Mouse (Mus musculus) MEL (cell line): ENCODE measurements at regions not wholly inside any gene's neighbourhood (a gene's known extent, or its start where the extent isn't known, plus 50 kb on each side); places are given as distances from the start of the nearest gene placed in this dataset.

ENCODE experiments used
- CTCF ChIP-seq, 3 experiments: IDR thresholded peaks in 2 of 3; conservative IDR thresholded peaks in 1 of 3; 2 replicates each; pipeline ENCODE4 v1.5.1; 2011 to 2012; ENCODE audit warnings: low read length in 3 of 3, low read depth in 2 of 3, mild to moderate bottlenecking in 2 of 3, improper control_type of control experiment in 1 of 3, inconsistent platforms in 1 of 3, mixed read lengths in 1 of 3, moderate library complexity in 1 of 3; ENCODE audit not compliant: control insufficient read depth in 1 of 3, insufficient read depth in 1 of 3, poor library complexity in 1 of 3, severe bottlenecking in 1 of 3
- E2F4 ChIP-seq: IDR thresholded peaks from 2 replicates; pipeline ENCODE4 v1.6.1; 2011; ENCODE audit warnings: low read depth, low read length, improper control_type of control experiment, borderline replicate concordance
- EP300 ChIP-seq, 2 experiments: IDR thresholded peaks; 2 replicates each; pipeline ENCODE4 v1.6.1; 2011; ENCODE audit warnings: improper control_type of control experiment in 2 of 2, low read length in 2 of 2, low read depth in 1 of 2, mild to moderate bottlenecking in 1 of 2
- GABPA ChIP-seq: IDR thresholded peaks from 2 replicates; pipeline ENCODE4 v1.6.1; 2012; ENCODE audit warnings: low read depth, mild to moderate bottlenecking, inconsistent platforms, low read length, improper control_type of control experiment, moderate library complexity
- GATA1 ChIP-seq: IDR thresholded peaks from 2 replicates; pipeline ENCODE4 v1.6.1; 2011; ENCODE audit warnings: low read depth, low read length, improper control_type of control experiment
- MAFK ChIP-seq: IDR thresholded peaks from 2 replicates; pipeline ENCODE4 v1.6.1; 2011; ENCODE audit warnings: low read depth, mild to moderate bottlenecking, low read length, improper control_type of control experiment, borderline replicate concordance
- MYB ChIP-seq: IDR thresholded peaks from 2 replicates; pipeline ENCODE4 v1.6.1; 2011; ENCODE audit warnings: mild to moderate bottlenecking, low read depth, low read length, improper control_type of control experiment
- NRF1 ChIP-seq: IDR thresholded peaks from 2 replicates; pipeline ENCODE4 v1.6.1; 2014; ENCODE audit warnings: low read depth, mild to moderate bottlenecking, inconsistent platforms, low read length, improper control_type of control experiment, moderate library complexity; ENCODE audit not compliant: poor library complexity, insufficient read depth, severe bottlenecking
- POLR2AphosphoS5 ChIP-seq: IDR thresholded peaks from 2 replicates; pipeline ENCODE4 v1.6.1; 2012; ENCODE audit warnings: low read depth, borderline replicate concordance, mild to moderate bottlenecking, inconsistent platforms, low read length, moderate library complexity, mixed read lengths
- RCOR1 ChIP-seq: IDR thresholded peaks from 2 replicates; pipeline ENCODE4 v1.6.1; 2012; ENCODE audit warnings: low read depth, mild to moderate bottlenecking, inconsistent platforms, low read length, improper control_type of control experiment
- UBTF ChIP-seq: IDR thresholded peaks from 2 replicates; pipeline ENCODE4 v1.6.1; 2012; ENCODE audit warnings: low read depth, mild to moderate bottlenecking, inconsistent platforms, low read length, improper control_type of control experiment, moderate library complexity, borderline replicate concordance; ENCODE audit not compliant: insufficient read depth
- ZC3H11A ChIP-seq: IDR thresholded peaks from 2 replicates; pipeline ENCODE4 v1.6.1; 2012; ENCODE audit warnings: low read depth, mild to moderate bottlenecking, inconsistent platforms, low read length, improper control_type of control experiment
- ZNF384 ChIP-seq: IDR thresholded peaks from 2 replicates; pipeline ENCODE4 v1.6.1; 2012; ENCODE audit warnings: low read depth, mild to moderate bottlenecking, inconsistent platforms, low read length, improper control_type of control experiment

- TF ChIP-seq ZNF384 (no peak), MYB (no peak), UBTF (no peak), POLR2AphosphoS5 (no peak), EP300 (IDR thresholded peaks at IDR 0.05; ENCODE audit: low read depth in 1 of 2, low read length in 2 of 2) (no peak), CTCF (IDR thresholded peaks at IDR 0.05 in 2 of 3, conservative IDR thresholded peaks at IDR 0.05 in 1 of 3; ENCODE audit: control insufficient read depth in 1 of 3, insufficient read depth in 1 of 3, low read depth in 2 of 3, low read length in 3 of 3, poor library complexity in 1 of 3, severe bottlenecking in 1 of 3) (no peak), MAFK (no peak), RCOR1 (no peak), GATA1 (no peak), ZC3H11A (no peak), GABPA (no peak), E2F4 (no peak), NRF1 (no peak)
Observed at GRCm38 (mm10) chr2:61193976-61194375, 231.0 kb upstream of the Rbms1 start.
